Mouse (Mus musculus): ENCODE data around the gene Ctnna3.

Gene Ctnna3

DNA sequence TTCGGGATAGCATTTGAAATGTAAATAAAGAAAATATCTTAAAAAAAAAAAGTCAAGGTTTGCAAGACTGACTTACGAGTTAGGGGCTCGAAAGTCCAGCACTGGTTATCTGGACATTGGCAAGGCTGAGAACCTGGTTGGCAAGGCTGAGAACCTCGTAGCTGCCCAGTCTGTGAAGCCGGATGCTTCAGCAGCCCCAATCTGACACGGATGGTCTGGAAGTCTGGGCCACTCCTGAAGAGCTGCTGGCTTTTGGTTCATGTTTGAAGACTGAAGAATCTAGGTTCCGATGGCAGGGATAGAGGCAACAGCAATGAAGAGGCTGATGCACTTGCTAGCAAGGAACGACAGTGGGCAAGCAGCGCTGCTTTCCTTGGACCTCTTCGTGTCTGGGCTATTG lies 339.0 kb downstream of the Ctnna3 start:
- DNase-seq = no peak

DNA sequence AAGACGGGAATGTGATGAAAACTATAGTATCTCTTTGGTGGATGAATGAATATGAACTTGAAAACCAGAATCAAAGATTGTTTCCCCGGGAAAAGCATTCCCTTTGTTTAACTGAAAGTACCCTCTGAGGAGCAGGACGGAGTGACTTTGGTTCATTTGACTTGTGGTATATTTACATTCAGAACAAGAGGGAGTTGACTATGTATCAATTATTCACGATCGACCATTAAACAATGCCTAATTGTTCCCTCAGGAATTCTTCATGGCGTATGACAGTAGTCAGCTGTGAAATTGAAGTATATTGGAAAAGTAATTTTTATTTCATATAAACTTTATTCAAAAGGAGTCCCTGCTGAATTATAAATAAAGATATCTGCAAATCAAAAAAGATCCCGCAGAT lies 341.8 kb downstream of the Ctnna3 start:
- no peak for DNase-seq

DNA sequence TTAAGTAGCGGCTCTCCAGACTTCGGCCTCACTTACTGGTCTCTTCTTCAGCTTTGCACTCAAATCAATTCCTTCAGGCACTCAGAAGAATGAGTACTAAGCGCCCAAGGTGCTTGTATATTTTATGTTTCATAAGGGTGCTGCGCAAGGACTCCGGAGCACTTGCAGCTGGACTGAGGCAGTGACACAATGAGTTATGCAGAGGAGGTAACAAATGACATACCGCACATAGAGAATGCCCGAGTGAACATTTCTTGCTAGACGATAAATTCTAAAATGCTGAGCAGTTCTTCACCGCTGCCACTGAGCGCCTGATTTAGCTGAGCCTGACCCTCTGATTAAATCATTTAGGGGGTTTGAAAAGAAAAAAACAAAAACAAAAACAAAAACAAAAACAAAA lies 342.2 kb downstream of the Ctnna3 start:
- no peak for DNase-seq

DNA sequence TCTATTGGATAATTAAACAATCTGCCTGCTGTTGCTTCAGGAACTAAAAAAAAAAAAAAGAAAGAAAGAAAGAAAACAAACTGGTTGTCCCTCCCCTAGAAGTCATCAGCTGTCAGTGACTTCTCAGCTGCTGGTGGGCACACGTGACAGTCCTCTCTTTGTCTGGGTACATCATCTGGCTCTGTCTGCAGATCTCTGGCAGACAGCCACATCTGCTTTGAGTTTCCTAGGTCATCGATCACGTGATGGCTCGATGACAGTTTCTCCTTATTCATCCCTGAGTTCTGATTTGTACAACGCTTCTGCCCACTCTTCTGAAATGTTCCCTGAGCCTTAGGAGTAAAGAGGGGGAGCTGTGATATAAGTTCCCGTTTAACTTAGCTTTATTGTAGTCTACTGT lies 352.1 kb downstream of the Ctnna3 start:
- DNase-seq = no peak

DNA sequence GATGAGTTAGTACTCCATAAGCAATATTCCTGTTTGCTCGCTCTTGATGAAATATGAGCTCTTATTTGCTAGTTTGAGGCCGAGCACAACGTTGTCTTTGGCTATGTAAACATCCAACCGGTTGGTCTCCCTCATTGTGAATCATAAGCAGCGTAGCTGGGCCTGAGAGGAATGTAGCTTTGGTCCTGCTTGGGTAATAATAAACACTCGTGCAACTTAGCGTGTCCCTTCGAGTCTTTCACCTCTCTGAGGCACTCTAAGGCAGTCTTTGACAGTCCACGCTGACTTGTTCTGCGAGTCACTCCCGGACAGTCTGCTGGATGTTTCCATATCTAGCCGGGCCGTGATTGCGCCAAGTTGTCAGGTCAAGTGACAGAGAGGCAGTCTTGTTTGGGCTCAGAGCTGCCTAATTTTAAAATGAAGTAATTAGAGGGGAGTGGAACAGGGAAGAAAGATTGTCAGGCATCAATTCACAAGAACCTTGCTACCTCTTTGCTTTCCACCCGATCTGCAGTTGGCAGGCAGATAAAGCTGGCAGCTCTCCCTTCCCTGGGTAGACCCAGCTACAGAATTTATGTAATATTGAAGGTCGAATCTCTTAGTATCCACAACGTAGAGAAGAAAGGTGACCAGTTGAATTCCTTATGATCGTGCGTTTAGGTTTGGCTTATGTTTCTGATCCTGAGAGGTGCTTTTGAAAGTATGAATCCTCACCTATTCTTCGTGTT lies 355.1 kb downstream of the Ctnna3 start:
- no peak for DNase-seq

DNA sequence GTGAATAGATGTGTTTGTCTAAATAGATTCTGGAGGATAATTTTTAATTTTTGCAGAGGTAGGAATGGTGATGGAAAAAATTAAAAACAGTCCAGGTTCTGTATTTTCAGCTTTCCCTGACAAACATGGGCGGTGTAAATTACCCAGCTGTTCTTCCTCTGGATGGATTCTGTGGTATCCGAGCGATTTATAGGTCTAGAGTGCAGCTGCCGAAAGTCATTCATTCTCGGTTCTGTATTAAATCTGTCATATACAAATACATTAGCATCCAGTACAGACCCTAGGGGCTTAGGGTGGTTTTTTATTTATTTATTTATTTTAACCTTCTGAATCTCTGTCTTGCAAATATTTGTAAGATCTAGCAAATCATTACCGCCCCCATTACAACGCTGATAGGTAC lies 356.5 kb downstream of the Ctnna3 start:
- DNase-seq = no peak

DNA sequence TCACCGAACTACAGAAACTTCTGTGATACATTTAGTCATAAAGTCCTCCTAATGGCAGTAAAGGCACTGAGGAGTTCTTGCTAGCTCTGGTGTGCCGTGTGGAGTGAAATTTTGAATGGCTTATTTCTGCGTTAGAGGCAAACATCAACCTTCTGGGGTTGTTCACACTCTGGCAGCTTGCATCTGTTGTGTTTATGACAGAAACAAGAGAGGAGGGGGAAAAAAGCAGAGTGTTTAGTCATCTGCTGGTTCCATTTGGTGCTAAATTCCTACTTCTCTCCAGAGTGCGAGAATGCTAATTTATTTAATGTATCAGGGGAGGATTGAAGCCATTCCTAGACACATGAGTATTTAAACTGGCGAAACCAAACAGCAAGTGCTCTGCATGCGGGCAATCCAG lies 374.0 kb downstream of the Ctnna3 start:
- no peak for DNase-seq

DNA sequence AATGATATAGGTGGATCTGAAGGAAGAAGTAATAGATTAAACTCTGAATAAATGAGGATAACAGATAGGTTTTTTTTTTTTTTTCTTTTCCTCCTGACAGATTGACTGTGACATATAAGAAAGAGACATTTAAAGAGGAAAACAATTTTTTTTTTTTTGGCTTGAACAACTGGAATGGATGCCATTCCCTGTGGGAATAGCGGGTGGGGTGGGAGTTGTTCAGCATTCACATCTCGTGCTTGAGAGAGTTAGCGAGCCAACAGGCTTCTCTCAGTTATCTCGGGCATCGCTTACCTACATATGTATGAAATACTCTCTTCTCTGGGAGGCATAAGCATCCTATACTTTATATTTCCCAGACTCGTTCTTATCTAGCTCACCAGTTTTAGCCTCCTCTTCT lies 375.7 kb downstream of the Ctnna3 start:
- DNase-seq = no peak

DNA sequence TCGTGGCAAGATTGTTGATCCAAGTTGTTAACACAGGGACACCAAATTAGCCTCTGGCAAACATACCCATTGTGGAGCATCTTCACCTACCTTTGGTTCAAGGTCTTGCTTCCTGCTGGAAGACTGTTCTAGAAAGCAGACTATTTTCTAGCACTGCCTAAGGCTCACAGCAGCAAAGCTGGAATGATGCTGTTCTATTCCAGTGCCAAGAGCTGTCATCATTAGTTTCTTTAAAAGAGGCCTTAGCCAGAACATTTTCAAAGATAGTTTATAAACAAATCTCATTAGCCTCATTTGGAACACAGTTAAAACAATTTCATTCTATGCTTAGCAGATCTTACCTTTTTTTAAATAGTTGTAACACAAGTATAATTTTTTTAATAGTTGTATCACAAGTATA lies 376.4 kb downstream of the Ctnna3 start:
- no peak for DNase-seq

DNA sequence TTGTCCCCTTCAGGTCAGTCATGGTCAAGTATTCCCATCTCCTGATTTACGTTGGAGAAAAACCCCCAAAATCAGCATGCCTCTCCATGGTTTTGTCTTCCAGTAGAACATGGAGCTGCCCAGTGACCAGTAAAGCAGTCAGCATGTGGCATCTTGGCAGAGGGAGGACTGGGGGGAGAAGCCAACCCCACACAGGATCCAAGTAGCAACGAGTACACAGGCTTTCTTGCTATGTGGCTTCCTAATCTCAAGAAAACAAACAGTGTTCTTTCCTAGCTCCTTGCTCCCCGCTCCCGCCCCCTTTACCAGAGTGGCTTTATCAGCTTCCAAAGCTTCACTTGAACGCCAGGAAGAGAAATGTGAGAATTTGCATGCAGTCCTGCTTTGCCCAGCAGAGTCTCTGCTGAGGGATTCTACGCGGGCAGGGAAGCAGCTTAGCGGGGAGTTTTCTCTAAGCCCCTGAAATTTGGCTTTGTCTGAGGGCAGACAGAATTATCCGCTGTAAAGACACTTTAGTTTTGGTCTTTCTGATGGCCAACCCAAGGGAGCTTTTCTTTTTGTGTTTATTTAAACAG lies 380.2 kb downstream of the Ctnna3 start:
- DNase-seq = no peak

DNA sequence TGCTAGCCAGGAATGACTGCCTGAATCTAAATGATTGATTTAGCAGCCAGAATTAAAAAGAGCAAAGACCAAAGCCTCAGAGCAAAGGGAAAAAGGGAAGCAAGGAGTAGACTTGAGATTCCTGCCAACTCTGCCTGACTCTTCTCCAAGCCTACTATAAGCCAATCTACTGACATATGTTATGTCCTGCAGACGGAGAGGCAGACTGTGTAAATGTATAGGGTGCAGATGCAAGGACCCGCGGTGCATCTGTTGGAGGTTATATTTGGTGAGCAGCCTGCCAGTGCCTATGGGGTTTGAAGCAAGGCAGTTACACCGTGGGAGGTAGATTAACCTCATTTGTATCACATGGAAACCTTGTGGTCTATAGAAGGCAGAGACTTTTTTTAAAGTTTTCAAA lies 409.1 kb downstream of the Ctnna3 start:
- DNase-seq = no peak

DNA sequence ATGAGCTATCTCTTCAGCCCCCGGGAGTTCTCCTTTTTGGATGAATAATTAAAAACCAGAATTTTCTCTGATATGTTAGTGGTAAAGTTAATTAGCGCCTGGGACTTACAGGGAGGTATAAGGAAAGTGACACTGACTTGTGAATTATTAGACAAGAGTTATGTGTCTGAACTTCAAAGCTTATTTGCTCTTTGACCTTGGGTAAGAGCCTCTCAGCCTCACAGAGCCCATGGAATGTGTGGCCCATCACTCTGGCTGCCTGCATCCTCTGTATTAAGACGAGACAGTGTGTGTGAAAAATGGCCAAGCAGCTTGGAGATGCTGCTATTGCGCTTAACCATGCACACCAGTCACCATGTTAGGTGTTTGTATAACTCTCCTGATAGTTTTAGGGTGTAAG lies 422.0 kb downstream of the Ctnna3 start:
- peak; percentile 3 for DNase-seq

DNA sequence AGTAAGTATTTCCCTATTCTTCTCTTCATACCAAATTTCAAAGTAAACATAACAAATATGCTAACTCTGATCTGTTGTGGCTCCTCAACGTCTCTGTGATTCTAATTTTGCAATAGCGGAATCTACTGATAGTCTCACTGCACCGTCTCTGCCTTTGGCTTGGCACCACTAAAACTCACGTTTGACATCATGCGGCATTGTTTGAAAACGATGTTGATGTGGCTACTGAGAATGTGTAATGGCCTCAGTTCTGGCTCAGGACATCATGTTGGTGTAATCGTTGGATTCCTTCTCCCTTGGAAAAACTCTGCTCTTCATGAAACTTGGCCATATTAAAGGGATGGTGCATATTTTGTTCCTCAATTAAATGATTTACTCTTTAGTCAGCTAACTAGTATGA lies 439.2 kb downstream of the Ctnna3 start:
- no peak for DNase-seq

DNA sequence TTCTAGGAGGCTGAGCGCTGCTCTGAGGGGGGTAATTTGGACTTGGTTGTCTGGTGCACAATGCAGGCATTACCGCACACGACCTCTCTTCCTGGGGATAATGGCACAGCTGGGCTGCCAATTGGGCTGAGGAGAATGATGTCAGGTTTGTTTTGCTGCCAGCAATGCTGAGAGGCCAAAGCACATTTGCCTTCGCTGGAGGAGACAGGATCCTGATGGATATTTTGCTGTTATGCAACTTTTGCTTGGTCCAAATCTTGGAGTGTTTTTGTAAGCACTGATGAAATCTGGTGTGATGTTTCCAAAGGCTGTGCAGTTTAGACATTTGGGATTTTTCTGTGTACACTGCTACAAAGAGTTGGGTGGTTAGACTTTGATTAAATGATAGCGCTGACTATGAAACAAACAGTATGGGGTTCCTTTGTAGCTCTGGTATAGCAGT lies 450.6 kb downstream of the Ctnna3 start:
- DNase-seq = no peak

DNA sequence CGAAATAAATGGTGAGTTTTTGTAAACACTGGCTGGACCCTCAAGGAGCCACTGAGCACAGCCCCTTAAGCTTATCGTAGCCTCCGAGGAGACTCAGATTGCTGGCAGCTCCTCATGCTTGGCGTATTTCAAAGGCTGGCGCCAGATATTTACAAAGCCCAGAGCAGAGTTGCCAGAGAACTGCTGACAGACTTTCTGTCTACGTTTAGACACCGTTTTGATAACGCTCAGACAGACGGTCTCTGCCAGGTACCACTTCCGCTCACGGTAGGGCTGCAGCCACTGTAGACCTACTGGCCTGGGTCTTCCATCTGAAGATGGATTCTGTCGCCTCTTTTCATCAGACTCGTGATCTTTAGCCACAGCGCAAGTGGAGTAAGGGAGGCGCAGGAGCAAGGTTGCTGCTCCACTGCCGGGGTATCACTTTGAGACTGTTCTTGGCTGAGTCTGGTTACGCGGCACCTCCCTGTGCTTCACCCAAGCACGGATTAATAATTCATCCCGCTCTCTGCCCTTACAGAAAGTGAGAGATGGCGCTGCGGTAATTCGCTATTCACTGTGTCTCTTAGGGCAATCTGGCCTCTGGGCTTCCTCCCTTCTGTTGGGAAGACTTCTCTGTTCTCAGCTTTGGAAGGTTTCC lies 456.7 kb downstream of the Ctnna3 start:
- DNase-seq = no peak

DNA sequence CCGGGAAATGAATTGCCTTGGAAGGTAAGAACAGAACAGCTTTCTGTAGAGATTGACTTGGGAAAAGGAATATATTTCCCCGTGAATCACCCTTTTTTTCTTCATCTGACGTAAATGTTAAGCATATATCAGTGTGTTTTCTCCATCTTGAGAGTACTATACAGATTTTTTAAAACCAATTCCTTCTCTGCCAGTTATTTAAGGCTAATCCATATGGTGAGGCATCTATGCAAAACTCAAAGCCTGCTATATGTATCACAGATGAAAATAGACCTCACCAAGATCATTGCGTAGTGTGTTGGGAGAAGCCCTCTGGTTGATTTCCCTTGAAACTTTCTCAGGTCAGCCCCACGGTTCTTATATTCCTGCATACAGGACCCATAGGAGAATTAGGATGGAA lies 464.7 kb downstream of the Ctnna3 start:
- DNase-seq = no peak

DNA sequence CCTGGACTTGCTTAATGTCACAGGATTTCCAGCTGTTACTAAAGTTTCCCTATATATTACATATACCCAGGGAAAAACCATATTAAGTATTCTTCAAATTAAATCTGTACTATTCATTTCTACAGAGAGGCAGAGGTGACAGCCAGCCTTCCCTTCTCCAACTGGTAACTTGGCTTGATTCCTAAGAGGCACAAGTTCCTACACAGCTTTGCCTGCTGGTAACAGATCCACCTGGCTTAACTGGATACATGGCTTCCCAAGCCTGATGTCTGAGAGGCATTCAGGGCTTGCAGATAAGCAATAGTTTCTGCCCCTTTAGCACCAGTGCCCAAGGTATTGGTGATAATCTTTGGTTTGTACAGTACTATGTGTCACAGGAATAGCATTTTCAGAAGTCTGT lies 470.0 kb downstream of the Ctnna3 start:
- no peak for DNase-seq

DNA sequence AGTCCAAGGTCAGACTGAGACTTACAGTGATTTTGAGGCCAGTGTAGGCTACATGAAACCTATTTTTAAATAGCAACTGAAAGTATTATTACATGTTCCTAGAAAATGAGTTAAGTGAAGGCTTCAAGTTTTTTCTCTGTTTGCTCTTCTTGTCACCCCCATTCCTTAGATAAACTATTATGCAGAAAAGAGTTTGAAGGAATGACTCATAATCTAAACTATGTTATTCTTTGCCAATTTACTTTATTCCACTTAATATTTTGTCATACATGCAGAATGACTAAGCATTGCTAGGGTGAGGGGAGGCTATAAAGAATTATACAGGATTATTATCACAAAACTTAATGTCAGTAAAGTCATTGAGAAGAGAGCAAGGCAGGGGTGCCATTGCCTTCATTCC lies 479.0 kb downstream of the Ctnna3 start:
- DNase-seq = no peak

DNA sequence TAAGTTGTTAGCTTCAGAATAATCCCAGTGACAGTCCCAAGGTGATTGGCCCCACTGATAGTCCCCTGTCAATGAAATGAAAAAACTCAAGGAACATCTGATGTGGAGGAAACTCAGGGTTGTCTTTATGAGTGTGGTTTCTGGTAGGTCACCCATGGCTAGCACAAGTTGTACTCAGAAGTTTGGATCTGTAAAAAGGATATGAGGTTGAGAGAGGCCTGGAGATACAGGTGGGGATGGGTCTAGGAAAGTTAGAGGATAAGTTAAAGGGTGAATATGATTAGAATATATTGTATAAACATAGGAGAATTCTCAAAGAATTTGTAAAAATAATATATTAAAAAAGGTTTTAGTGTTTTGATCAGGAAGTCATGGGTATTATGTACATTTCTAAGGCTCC lies 497.4 kb downstream of the Ctnna3 start, which contains the start of gene Gm10118:
TSS of gene Gm10118 (minus strand) at position 101 of the 400 bp plus-strand sequence.
- DNase-seq = no peak

DNA sequence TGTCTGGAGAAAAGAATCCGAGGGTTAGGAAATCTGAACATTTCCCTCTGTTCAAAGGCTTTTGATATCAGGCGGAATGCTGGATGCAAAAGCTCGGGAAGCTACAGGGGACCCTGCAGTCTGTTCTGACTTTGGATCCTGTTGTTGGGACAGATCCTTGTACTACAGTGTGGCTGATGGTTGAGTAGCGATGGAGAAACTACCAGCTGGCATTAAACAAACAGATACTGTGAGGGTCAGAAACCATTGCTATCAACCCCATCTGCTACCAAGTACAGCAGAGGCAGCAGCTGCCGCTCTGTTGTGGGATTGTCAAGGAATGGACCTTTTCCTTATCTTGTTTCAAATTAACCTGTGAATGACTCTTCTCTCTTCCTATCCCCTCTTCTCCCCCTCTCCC lies 504.0 kb downstream of the Ctnna3 start:
- no peak for DNase-seq

DNA sequence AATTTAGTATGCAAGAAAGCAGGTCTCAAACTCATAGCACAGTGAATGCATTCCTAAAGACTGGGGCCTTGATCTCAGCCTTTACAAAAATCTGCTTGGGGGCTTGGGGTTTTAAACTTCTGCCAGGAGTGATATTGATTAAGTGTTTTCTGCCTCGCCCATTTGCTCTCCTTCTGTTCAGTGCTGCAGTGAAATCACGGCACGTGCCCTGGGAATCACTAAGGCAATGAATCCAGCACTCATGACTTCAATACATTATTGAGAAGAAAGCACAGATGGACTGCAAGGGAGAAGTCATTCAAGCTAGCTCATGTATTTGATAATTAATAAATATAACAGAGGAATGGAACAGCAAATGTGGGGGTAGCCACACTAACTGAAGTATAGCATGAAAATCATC lies 515.6 kb downstream of the Ctnna3 start:
- DNase-seq = no peak

DNA sequence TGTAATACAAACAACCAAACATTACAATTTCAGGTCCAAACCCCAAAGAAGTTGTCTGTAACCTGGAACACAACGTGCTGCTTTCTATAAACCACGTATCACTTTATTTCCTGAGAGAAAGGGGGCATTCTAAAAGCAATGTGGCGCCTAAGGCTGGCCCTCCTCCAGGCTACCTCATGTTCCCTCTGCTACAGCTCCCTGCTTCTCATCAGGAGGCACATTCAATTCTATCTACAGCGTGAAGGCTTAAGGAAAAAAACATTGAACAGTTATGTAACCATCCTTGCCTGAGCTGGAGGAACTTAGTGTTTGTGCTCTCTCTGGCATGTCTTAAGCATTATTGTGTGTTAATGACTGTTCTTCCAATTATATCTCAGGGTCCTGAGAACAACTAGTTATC lies 517.4 kb downstream of the Ctnna3 start:
- no peak for DNase-seq

DNA sequence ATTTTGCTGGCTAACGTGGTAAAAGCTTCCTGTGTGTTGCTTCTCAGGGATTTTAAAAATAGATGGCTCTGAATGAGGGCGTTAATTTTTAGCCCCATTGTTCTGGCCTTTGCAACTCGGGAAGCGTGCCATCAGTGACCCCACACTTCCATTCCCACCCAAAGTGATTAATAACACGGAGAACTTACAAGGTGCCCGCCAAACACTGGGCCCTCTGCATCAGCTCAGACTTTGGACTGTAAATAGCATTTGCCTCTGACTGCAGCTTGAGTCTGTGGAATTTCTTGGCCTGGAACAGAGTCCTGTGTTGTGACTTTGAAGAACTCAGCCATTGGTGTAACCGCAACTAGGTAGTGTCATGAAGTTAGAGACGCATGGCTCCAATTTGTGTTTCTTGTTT lies 521.0 kb downstream of the Ctnna3 start:
- DNase-seq = peak; percentile 38

DNA sequence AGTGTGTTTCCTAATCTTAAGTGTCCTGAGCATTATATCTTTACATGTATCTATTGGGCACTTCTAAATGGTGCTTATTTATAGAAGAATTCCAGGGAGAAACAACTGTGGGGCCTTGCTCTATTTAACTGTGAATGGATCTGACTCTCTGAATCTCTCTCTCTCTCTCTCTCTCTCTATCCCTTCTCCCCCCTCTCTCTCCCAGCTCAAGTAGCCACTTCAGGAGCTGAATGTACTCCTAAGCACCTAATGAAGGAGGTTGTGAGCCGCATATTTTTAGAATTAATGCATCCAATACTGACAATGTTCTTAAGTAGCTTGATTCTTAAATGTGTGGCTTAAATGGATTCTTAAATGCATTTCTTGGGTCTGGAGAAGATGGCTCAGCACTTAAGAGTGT lies 521.6 kb downstream of the Ctnna3 start:
- DNase-seq = no peak
